Mouse (Mus musculus): ENCODE results near the gene Mfsd12. TPM values are rescaled to one million over a fixed set of nuclear protein-coding genes. Genes with fewer than 3 reads are reported as not detected.

The Mfsd12 gene
- polyA plus RNA-seq, 1 experiment from 2014 or later: 7.8 TPM

DNA sequence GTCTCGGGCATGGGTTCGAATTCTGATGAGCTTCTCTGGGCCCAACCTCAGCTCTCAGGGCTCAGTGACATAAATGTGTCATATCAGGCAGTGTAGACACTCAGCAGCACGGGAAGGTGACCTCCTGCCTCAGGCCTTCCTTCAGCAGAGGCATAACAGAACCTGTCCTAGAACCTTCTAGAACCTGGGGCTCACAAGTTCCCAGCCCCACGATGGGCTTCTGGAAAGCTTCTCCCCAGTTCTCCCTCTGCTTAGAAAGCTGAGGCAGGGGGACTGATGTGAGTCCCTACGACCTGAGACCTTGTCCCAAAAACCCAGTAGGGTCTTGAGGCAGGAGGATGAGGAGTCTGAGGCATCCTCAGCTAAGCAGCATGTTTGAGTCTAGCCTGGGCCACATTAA, 57.9 kb downstream of the Mfsd12 start:
- H3K4me1 ChIP-seq (replicated peaks; ENCODE audit: control insufficient read depth, insufficient read depth, low read length): peaks cover 41% of the 10 kb centered on the region
- no peak overlapping the region for H3K4me2 ChIP-seq (replicated peaks)
- no peak overlapping the region for H3K4me3 ChIP-seq (replicated peaks; ENCODE audit: low read length)
- no peak overlapping the region; the same call in 1 of the 2 replicates for H3K27ac ChIP-seq
- no peak overlapping the region for H3K9ac ChIP-seq
- DNase-seq (ENCODE audit: low spot score) (no peak), ATAC-seq (ENCODE audit: low FRiP score) (no peak)
- no peaks in the 10 kb centered on the region for H3K9me3 ChIP-seq (ENCODE audit: control insufficient read depth, low read length)
- 82% methylated on average over 5 of the region's 5 CpGs for WGBS
- H3K27me3 ChIP-seq (ENCODE audit: control insufficient read depth, insufficient read depth, low read length): no peaks in the 10 kb centered on the region
- peaks cover 9% of the 10 kb centered on the region; the same call in 1 of the 2 replicates for H3K36me3 ChIP-seq (replicated peaks; ENCODE audit: control insufficient read depth, insufficient read depth)

Small RNA genes within 50 kb of the gene (microRNA-seq; reads per million reads assigned to microRNA genes)
- not detected for gene Mir6913

Other genes starting within 250 kb of the Mfsd12 start
- gene Zbtb7a, start 222.3 kb upstream of the Mfsd12 start, polyA plus RNA-seq (2014; fragmentation: Nextera tagmentation; extraction: Ambion mirVana): 12.4 and 14.4 TPM in 2 replicates
- gene Pias4, start 189.6 kb upstream of the Mfsd12 start, polyA plus RNA-seq (2014; fragmentation: Nextera tagmentation; extraction: Ambion mirVana): 43.7 and 48.3 TPM in 2 replicates
- gene Eef2, start 180.9 kb upstream of the Mfsd12 start, polyA plus RNA-seq (2014; fragmentation: Nextera tagmentation; extraction: Ambion mirVana): 413 and 447 TPM in 2 replicates
- 68.2 and 76.7 TPM in 2 replicates for gene Dapk3, start 174.5 kb upstream of the Mfsd12 start, polyA plus RNA-seq (2014; fragmentation: Nextera tagmentation; extraction: Ambion mirVana)
- 0.33 TPM in 1 of 2 replicates, not detected in the other for gene 4930442H23Rik, start 173.6 kb upstream of the Mfsd12 start, polyA plus RNA-seq (2014; fragmentation: Nextera tagmentation; extraction: Ambion mirVana)
- 0.14 TPM in 1 of 2 replicates, not detected in the other for gene Nmrk2, start 155.4 kb upstream of the Mfsd12 start, polyA plus RNA-seq (2014; fragmentation: Nextera tagmentation; extraction: Ambion mirVana)
- gene Atcay, start 126.7 kb upstream of the Mfsd12 start, polyA plus RNA-seq (2014; fragmentation: Nextera tagmentation; extraction: Ambion mirVana): 80.2 and 83.1 TPM in 2 replicates
- 24.2 and 25.4 TPM in 2 replicates for gene Zfr2, start 124.3 kb upstream of the Mfsd12 start, polyA plus RNA-seq (2014; fragmentation: Nextera tagmentation; extraction: Ambion mirVana)
- 30.2 and 37.0 TPM in 2 replicates for gene Matk, start 104.6 kb upstream of the Mfsd12 start, polyA plus RNA-seq (2014; fragmentation: Nextera tagmentation; extraction: Ambion mirVana)
- gene Mrpl54, start 90.6 kb upstream of the Mfsd12 start, polyA plus RNA-seq (2014; fragmentation: Nextera tagmentation; extraction: Ambion mirVana): 136 and 142 TPM in 2 replicates
- 26.4 and 31.5 TPM in 2 replicates for gene Apba3, start 90.5 kb upstream of the Mfsd12 start, polyA plus RNA-seq (2014; fragmentation: Nextera tagmentation; extraction: Ambion mirVana)
- gene Tjp3, start 65.9 kb upstream of the Mfsd12 start, polyA plus RNA-seq (2014; fragmentation: Nextera tagmentation; extraction: Ambion mirVana): 3.9 and 6.0 TPM in 2 replicates
- 137 and 151 TPM in 2 replicates for gene Pip5k1c, start 64.5 kb upstream of the Mfsd12 start, polyA plus RNA-seq (2014; fragmentation: Nextera tagmentation; extraction: Ambion mirVana)
- 18.7 and 20.6 TPM in 2 replicates for gene Cactin, start 36.4 kb upstream of the Mfsd12 start, polyA plus RNA-seq (2014; fragmentation: Nextera tagmentation; extraction: Ambion mirVana)
- gene Tbxa2r, start 28.8 kb upstream of the Mfsd12 start, polyA plus RNA-seq (2014; fragmentation: Nextera tagmentation; extraction: Ambion mirVana): 4.3 and 5.4 TPM in 2 replicates
- not detected in 2 replicates for gene Gipc3, start 14.2 kb upstream of the Mfsd12 start, polyA plus RNA-seq (2014; fragmentation: Nextera tagmentation; extraction: Ambion mirVana)
- 29.0 and 34.0 TPM in 2 replicates for gene Hmg20b, start 7.0 kb upstream of the Mfsd12 start, polyA plus RNA-seq (2014; fragmentation: Nextera tagmentation; extraction: Ambion mirVana)
- gene 4930404N11Rik, start 8.3 kb downstream of the Mfsd12 start, polyA plus RNA-seq (2014; fragmentation: Nextera tagmentation; extraction: Ambion mirVana): 0.30 and 0.59 TPM in 2 replicates
- gene Fzr1, start 21.0 kb downstream of the Mfsd12 start, polyA plus RNA-seq (2014; fragmentation: Nextera tagmentation; extraction: Ambion mirVana): 119 and 125 TPM in 2 replicates
- gene Dohh, start 26.9 kb downstream of the Mfsd12 start, polyA plus RNA-seq (2014; fragmentation: Nextera tagmentation; extraction: Ambion mirVana): 68.9 TPM in 2 replicates
- 5.5 and 5.7 TPM in 2 replicates for gene Gm48551, start 27.0 kb downstream of the Mfsd12 start, polyA plus RNA-seq (2014; fragmentation: Nextera tagmentation; extraction: Ambion mirVana)
- 1.9 and 2.2 TPM in 2 replicates for gene Gm48552, start 31.5 kb downstream of the Mfsd12 start, polyA plus RNA-seq (2014; fragmentation: Nextera tagmentation; extraction: Ambion mirVana)
- 0.84 and 1.3 TPM in 2 replicates for gene Smim24, start 35.6 kb downstream of the Mfsd12 start, polyA plus RNA-seq (2014; fragmentation: Nextera tagmentation; extraction: Ambion mirVana)
- gene Nfic, start 98.1 kb downstream of the Mfsd12 start, polyA plus RNA-seq (2014; fragmentation: Nextera tagmentation; extraction: Ambion mirVana): 17.3 and 25.8 TPM in 2 replicates
- gene Celf5, start 125.2 kb downstream of the Mfsd12 start, polyA plus RNA-seq (2014; fragmentation: Nextera tagmentation; extraction: Ambion mirVana): 46.6 and 55.9 TPM in 2 replicates
- 53.8 and 59.0 TPM in 2 replicates for gene Ncln, start 138.9 kb downstream of the Mfsd12 start, polyA plus RNA-seq (2014; fragmentation: Nextera tagmentation; extraction: Ambion mirVana)
- gene S1pr4, start 142.6 kb downstream of the Mfsd12 start, polyA plus RNA-seq (2014; fragmentation: Nextera tagmentation; extraction: Ambion mirVana): 0.70 and 0.81 TPM in 2 replicates
- 1.1 and 1.2 TPM in 2 replicates for gene Gna15, start 166.7 kb downstream of the Mfsd12 start, polyA plus RNA-seq (2014; fragmentation: Nextera tagmentation; extraction: Ambion mirVana)
- 87.5 and 95.5 TPM in 2 replicates for gene Gna11, start 187.7 kb downstream of the Mfsd12 start, polyA plus RNA-seq (2014; fragmentation: Nextera tagmentation; extraction: Ambion mirVana)
- gene Aes, start 202.0 kb downstream of the Mfsd12 start, polyA plus RNA-seq (2014; fragmentation: Nextera tagmentation; extraction: Ambion mirVana): 524 and 550 TPM in 2 replicates
- 24.5 and 29.7 TPM in 2 replicates for gene Tle2, start 217.1 kb downstream of the Mfsd12 start, polyA plus RNA-seq (2014; fragmentation: Nextera tagmentation; extraction: Ambion mirVana)
- 4.2 and 4.8 TPM in 2 replicates for gene Tle6, start 243.6 kb downstream of the Mfsd12 start, polyA plus RNA-seq (2014; fragmentation: Nextera tagmentation; extraction: Ambion mirVana)
- gene BC025920, start 248.8 kb downstream of the Mfsd12 start, polyA plus RNA-seq (2014; fragmentation: Nextera tagmentation; extraction: Ambion mirVana): 0.90 and 1.1 TPM in 2 replicates

Data from hindbrain, embryonic 14.5 days (tissue).